Mouse (Mus musculus) limb, embryonic 10.5 days (tissue): Measurements from ENCODE around the gene Cd300lg. TPM values are rescaled to one million over a fixed set of nuclear protein-coding genes. Genes with fewer than 3 reads are reported as not detected.

Source experiments
- DNase-seq: peaks from one replicate; pipeline ENCODE4 v3.0.0-alpha.2; 2017; ENCODE audit warnings: low spot score
- H3K27ac ChIP-seq: fragments of 300-500 bp; sonication (generic); 2 replicates; pipeline ENCODE4 v1.5.1; 2016; ENCODE audit warnings: mild to moderate bottlenecking
- H3K27me3 ChIP-seq: fragments of 300-500 bp; sonication (generic); 2 replicates; pipeline ENCODE4 v1.6.1; 2016; ENCODE audit warnings: low read depth, mild to moderate bottlenecking; ENCODE audit not compliant: poor library complexity, severe bottlenecking
- H3K36me3 ChIP-seq: fragments of 300-500 bp; sonication (generic); 2 replicates; pipeline ENCODE4 v1.6.1; 2016; ENCODE audit warnings: mild to moderate bottlenecking, moderate library complexity
- H3K4me1 ChIP-seq: fragments of 300-500 bp; sonication (generic); 2 replicates; pipeline ENCODE4 v1.6.1; 2016
- H3K4me3 ChIP-seq: fragments of 300-500 bp; sonication (generic); 2 replicates; pipeline ENCODE4 v1.5.1; 2016; ENCODE audit warnings: mild to moderate bottlenecking, moderate library complexity
- H3K9me3 ChIP-seq: fragments of 300-500 bp; sonication (generic); replicated peaks from 2 replicates; pipeline ENCODE4 v1.6.1; 2016; ENCODE audit warnings: mild to moderate bottlenecking
- WGBS: fragments of 180-500 bp; shearing (Covaris S2); methylation state at CpG from one replicate; pipeline ENCODE4 v1.1.7; 2016; 5-methylcytosine and 5-hydroxymethylcytosine counted together
- polyA plus RNA-seq: library from polyadenylated mRNA; unstranded; fragments of >200 nt; fragmentation: Nextera tagmentation; extraction: Ambion mirVana; gene quantifications from 2 replicates; pipeline ENCODE4 v1.2.1, GENCODE M21; 2016

Gene Cd300lg
- polyA plus RNA-seq, 1 experiment from 2014 or later: 0.38 TPM

DNA sequence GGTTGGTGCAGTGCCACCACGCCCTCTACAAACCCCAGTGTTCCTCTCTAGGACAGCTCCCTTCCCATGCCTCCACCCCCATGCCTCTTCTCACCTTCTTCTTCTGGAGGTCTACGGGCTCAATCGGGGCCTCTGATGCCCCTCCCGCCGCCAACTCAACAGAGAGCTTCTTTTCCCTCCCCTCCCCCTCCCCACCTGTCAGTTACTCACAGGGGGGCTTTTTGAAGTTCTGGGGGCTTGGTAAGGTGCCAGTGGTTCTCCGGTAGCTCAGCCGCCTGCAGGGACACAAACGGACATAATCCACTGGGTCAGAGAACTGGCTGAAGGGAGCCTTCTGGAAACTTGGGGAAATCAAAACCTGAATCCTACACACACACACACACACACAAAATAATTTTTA, 29.8 kb upstream of the Cd300lg start:
- WGBS: 78% methylated on average over 8 of the region's 8 CpGs
- no peaks in the 10 kb centered on the region for H3K9me3 ChIP-seq
- peaks cover 31% of the 10 kb centered on the region for H3K4me1 ChIP-seq
- H3K27ac ChIP-seq: no peak overlapping the region
- no peaks in the 10 kb centered on the region for H3K27me3 ChIP-seq
- DNase-seq: no peak
- H3K4me3 ChIP-seq: no peak overlapping the region
- H3K36me3 ChIP-seq: peaks cover 99% of the 10 kb centered on the region

DNA sequence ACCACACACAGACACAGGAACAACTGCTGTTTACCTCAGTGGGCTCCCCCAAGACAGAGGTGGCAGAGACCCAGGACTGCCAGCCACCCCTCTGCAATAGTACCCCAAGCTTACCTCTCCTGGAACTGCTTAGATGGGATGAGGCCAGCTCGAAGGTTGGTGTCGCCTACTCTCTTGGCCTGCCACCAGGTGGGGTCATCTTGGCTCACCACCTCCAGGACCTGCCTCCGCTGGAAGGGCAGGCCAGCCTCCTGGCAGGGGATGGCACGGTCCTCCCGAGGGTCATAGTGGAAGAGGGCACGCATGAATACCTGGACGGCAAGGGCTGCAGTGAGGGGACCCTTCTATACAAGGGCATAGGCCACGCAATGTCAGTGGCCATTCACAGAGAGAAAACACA, 28.1 kb upstream of the Cd300lg start:
- Histone ChIP-seq H3K36me3 (peaks cover 99% of the 10 kb centered on the region), H3K9me3 (no peaks in the 10 kb centered on the region), H3K4me3 (no peak overlapping the region), H3K27me3 (no peaks in the 10 kb centered on the region), H3K27ac (no peak overlapping the region), H3K4me1 (peaks cover 31% of the 10 kb centered on the region)
- DNase-seq: no peak
- 89% methylated on average over 8 of the region's 8 CpGs for WGBS

DNA sequence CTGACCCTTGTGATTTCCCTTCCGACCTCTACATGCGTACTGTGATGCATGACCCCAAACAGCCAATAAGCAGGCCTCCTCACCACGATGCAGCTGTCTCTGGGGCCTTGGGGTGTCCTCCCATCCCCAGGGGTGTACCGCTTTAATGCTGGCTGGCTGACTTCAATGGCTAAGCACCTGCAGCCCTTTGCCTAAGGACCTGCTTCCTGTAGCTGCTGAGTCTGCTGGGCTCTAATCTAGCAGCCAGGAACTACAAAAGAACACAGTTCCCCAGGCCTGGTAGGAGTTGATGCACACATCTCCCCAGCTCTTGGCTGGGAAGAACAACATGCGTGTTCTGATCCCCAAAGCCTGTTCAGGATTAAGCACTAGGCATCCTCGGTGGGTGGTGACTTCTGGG, 25.8 kb upstream of the Cd300lg start:
- WGBS: 70% methylated on average over 6 of the region's 6 CpGs
- Histone ChIP-seq H3K4me1 (peaks cover 19% of the 10 kb centered on the region), H3K27ac (peak overlapping the region; percentile 6; the same call in 1 of the 2 replicates), H3K36me3 (peaks cover 98% of the 10 kb centered on the region), H3K4me3 (no peak overlapping the region), H3K9me3 (no peaks in the 10 kb centered on the region), H3K27me3 (no peaks in the 10 kb centered on the region)
- no peak for DNase-seq

DNA sequence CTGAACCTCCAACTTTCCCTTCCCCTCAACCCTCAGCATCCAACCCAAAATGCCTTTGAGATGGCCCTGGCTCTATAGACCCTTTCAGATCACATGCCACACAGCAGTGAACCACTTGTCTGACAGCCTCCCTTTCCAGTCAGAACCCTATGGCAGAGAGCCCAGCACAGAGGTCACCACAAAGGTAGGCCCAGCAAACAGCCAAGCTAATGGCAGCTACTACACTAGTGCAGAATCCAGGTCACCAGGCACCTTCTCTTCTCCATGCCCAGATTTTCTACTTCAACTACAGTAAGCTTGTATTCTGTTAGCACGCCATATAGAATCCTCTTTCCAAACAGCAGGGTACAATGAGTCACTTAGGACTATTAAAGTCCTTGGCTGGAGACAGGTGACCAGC, 25.2 kb upstream of the Cd300lg start:
- Histone ChIP-seq H3K27me3 (no peaks in the 10 kb centered on the region), H3K4me1 (peaks cover 15% of the 10 kb centered on the region), H3K27ac (no peak overlapping the region), H3K36me3 (peaks cover 94% of the 10 kb centered on the region), H3K4me3 (no peak overlapping the region), H3K9me3 (no peaks in the 10 kb centered on the region)
- DNase-seq: no peak
- WGBS: 97% methylated on average over 1 of the region's 1 CpGs

DNA sequence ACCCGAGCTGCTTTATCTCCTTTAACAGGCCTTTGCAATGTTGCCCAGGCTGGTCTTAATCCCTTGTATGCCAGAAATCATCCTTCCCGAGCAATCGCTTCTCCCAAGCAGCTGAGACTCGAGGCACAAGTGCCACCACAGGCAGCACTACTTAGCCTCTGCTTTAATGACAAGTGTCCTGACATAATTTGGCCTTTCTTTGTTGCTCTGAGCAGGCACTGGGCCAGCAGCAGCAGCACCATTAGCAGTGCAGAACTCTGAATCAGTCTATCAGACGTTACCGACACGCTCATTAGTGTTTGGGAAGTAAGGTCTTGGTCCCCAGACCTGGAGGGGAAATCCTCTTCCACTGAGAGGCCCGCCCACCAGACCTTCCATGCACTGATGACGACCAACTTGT, 21.6 kb upstream of the Cd300lg start:
- Histone ChIP-seq H3K4me1 (peaks cover 23% of the 10 kb centered on the region), H3K36me3 (peaks cover 90% of the 10 kb centered on the region)
- WGBS: 86% methylated on average over 9 of the region's 9 CpGs

DNA sequence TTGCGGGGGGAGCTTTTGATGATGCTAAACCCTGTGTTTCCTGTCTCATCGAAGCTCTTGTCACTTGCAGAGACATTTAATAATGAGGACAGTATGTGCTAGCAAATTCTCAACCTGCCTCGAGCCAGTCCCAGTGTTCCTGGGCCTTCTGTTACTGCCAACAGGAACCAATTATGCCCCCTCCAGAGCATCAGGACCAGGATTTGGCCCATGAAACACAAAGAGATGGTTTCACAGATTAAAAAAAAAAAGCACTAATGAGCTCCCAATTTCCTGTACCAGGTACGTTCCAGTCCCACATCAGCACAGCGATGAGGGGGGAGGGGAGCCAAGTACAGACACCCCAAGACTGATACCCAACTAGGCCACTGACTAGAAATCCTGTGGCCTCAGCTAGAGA, 20.1 kb upstream of the Cd300lg start:
- Histone ChIP-seq H3K4me3 (no peak overlapping the region), H3K27me3 (no peaks in the 10 kb centered on the region), H3K36me3 (peaks cover 83% of the 10 kb centered on the region), H3K9me3 (no peaks in the 10 kb centered on the region), H3K4me1 (peaks cover 28% of the 10 kb centered on the region), H3K27ac (no peak overlapping the region)
- 71% methylated on average over 5 of the region's 5 CpGs for WGBS
- no peak for DNase-seq

More for the DNA sequence above, 21.6 kb upstream of the Cd300lg start:
- no peak overlapping the region for H3K27ac ChIP-seq
- no peaks in the 10 kb centered on the region for H3K27me3 ChIP-seq
- DNase-seq: no peak
- no peaks in the 10 kb centered on the region for H3K9me3 ChIP-seq
- no peak overlapping the region for H3K4me3 ChIP-seq

DNA sequence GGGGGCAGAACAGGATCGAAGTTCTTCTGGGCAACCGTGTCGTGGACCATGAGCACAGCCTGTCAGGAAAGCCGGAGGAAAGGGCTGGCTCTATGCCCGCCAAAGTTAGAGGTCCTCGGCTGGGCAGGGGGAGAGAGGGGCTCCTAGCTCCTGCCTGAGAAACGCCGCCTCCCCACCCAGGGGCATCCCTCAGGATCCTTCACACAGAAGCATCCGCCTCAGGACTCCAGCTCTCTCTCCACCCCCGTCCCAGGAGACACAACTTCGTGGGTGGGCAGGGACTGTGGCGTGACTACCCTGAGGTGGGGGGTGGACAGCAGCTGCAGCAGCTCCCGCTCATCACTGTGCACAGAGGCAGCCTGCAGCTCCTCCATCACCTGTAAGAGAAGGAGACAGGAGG, 17.9 kb upstream of the Cd300lg start:
- Histone ChIP-seq H3K27ac (no peak overlapping the region), H3K36me3 (peaks cover 61% of the 10 kb centered on the region), H3K4me1 (peaks cover 44% of the 10 kb centered on the region), H3K27me3 (0 out of 2 replicates have a peak, but pooled peaks cover 4% of the 10 kb centered on the region), H3K9me3 (no peaks in the 10 kb centered on the region), H3K4me3 (no peak overlapping the region)
- WGBS: 95% methylated on average over 13 of the region's 13 CpGs
- no peak for DNase-seq

DNA sequence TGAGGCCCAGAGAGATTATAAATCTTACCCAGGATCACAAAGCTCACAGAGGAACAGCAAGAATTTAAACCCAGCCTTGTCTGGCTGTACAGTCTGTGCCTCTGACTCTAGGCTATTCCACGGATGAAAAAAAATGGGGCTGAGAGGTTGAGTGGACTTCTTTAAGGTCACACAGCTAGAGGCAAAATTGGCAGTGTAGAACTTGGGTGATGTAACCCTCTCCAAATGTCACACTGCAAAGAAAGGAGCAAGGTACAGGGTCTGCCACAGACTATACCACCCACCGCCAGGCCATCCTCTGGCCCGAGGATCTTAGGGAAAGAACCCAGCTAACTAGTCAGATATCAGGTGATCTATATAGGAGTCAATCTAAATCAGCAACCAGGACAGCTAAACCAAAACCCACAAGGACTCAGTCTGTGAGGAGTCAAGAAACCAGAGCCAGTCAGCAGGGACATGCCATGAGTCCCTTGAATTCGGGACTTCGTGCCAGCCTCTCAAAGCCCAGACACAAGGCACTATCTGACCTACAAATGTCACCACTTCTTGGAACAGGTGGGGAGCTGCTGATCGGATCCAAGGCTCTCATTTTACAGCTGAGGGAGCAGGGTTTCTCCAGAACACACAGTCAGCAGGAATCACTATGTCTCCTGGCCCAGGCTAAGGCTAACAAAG, 17.1 kb upstream of the Cd300lg start:
- Histone ChIP-seq H3K9me3 (no peaks in the 10 kb centered on the region), H3K27ac (no peak overlapping the region), H3K4me3 (no peak overlapping the region), H3K4me1 (peaks cover 44% of the 10 kb centered on the region), H3K27me3 (0 out of 2 replicates have a peak, but pooled peaks cover 4% of the 10 kb centered on the region), H3K36me3 (peaks cover 53% of the 10 kb centered on the region)
- no peak for DNase-seq
- 88% methylated on average over 6 of the region's 6 CpGs for WGBS

DNA sequence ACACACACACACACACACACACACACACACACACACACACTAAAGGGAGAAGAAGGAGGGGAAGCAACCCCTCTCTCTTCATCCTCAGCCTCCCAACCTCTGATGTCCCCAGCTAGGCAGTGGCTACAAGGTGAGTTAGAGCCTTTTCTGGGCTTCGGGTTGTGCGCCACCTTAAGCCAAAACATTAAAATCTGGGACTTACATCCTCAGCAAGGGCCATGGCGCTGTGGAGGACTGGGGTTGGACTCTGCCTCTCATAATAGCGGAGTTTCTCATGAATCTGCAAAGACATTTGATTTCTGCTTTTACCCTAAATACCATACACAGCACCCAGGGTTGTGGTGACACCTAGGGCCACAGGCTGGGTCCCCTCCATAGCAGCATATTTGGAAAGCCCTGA, 16.4 kb upstream of the Cd300lg start:
- H3K4me1 ChIP-seq: peaks cover 44% of the 10 kb centered on the region
- H3K27ac ChIP-seq: no peak overlapping the region
- peak overlapping the region; percentile 87 for H3K4me3 ChIP-seq
- H3K27me3 ChIP-seq: 0 out of 2 replicates have a peak, but pooled peaks cover 4% of the 10 kb centered on the region
- H3K9me3 ChIP-seq: no peaks in the 10 kb centered on the region
- WGBS: 82% methylated on average over 4 of the region's 4 CpGs
- no peak for DNase-seq
- peaks cover 48% of the 10 kb centered on the region for H3K36me3 ChIP-seq

DNA sequence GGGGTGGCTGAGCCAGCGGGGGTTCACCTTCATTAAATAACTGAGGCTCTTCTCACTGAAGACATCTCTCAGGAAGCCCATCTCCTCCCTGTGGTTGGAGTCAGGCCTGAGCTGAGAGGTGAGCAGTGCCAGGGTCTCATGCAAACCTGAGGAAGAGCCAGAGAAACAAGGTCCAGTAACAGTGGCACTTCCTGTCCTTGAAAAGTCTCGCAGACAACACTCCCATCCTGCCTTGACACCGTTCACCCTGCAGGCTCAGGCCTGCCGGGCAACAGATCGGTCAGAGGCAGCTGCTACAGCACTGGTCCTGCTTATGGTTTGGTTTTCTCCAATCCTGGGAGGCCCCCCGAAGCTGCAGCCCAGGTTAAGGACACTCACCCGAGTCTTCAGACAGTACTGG, 16.0 kb upstream of the Cd300lg start:
- H3K4me3 ChIP-seq: peak overlapping the region; percentile 87
- peaks cover 44% of the 10 kb centered on the region for H3K4me1 ChIP-seq
- H3K27ac ChIP-seq: 0 out of 2 replicates have a peak overlapping the region, but pooled peaks have one; percentile 92
- DNase-seq: no peak
- no peaks in the 10 kb centered on the region for H3K9me3 ChIP-seq
- WGBS: 42% methylated on average over 7 of the region's 7 CpGs
- 0 out of 2 replicates have a peak, but pooled peaks cover 4% of the 10 kb centered on the region for H3K27me3 ChIP-seq
- peaks cover 43% of the 10 kb centered on the region for H3K36me3 ChIP-seq

DNA sequence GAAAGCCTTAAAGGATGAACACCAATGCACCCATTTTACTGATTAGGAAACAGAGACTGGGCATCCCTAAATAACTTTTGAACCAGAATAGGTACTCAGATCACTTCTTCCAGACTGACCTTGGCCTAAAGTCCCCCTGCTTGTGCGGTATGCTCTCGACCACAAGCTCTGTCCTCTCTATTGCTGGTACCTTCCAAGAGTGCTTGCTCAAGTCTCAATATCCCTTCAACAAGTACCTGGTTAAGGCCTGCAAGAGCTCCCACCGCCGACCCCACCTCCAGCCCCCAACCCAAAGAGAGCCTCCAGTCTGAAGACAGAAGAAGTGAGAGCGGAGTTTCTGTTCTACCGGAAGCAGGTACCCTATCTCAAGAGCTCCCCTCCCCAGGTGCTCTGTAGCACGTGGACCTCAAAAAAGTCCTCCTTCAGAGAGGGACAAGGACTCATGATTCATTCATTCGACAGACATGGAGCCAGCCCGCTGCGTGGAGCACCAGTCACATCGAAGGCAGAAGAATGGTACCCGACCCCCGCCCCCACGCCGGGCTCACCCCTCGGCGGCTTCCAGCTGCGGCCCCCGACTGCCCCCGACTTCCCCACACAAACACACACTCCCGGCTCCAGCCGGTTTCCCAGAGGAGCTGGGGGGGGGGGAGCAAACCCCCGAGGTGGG, 15.2 kb upstream of the Cd300lg start:
- DNase-seq: no peak
- Histone ChIP-seq H3K4me3 (peak overlapping the region; percentile 87), H3K27me3 (0 out of 2 replicates have a peak, but pooled peaks cover 4% of the 10 kb centered on the region), H3K9me3 (no peaks in the 10 kb centered on the region), H3K36me3 (peaks cover 39% of the 10 kb centered on the region), H3K27ac (peak overlapping the region; percentile 92), H3K4me1 (peaks cover 44% of the 10 kb centered on the region)
- WGBS: 3% methylated on average over 23 of the region's 23 CpGs

DNA sequence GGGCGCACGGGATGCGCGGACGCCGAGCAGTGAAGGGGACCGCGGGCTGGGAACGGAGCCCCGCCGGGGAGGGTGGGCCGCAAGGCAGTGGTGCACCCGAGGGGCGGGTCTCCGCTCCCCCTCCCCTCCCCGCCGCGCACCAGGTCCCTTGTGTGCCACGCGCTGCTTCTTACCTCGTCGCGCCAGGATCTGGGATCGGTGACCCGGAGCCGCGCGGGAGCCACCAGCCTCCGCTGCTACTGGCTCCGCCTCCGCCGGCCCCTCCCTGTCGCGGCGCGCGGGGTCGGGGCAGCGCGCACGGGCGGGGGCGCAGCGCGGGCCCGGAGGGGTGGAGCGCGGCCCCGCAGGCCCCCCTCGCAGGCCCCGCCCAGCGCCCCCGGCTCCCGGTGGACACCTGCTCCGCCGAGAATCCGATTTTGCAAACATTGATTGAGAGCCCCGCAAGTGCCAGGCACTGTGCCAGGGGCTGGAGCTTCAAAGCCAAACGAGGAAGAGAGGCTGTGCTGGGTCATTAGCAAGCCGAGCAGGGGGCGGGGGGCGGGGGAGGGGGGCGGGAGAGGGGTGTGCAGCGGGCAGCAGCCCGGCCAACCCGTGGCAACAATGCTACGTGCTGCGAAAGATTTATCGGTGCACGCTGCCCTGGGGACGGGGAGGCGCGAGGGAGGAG, 14.5 kb upstream of the Cd300lg start:
- peaks cover 35% of the 10 kb centered on the region for H3K36me3 ChIP-seq
- no peaks in the 10 kb centered on the region for H3K9me3 ChIP-seq
- peak; percentile 88 for DNase-seq
- H3K27ac ChIP-seq: peak overlapping the region; percentile 92
- WGBS: 2% methylated on average over 49 of the region's 73 CpGs
- 0 out of 2 replicates have a peak, but pooled peaks cover 4% of the 10 kb centered on the region for H3K27me3 ChIP-seq
- peak overlapping the region; percentile 87 for H3K4me3 ChIP-seq
- H3K4me1 ChIP-seq: peaks cover 42% of the 10 kb centered on the region
